Mouse (Mus musculus) CH12.LX (cell line): ENCODE results near the gene Kif21b. TPM values are rescaled to one million over a fixed set of nuclear protein-coding genes. Genes with fewer than 3 reads are reported as not detected.

Source experiments
- DNase-seq: peaks from one replicate; pipeline ENCODE4 v3.0.0-alpha.2; 2013; ENCODE audit errors: extremely low read depth
- H3K27ac ChIP-seq: 2 replicates; pipeline ENCODE4 v1.5.1; 2012; ENCODE audit warnings: low read depth, mild to moderate bottlenecking, control low read depth, moderate library complexity; ENCODE audit not compliant: insufficient read depth
- H3K27me3 ChIP-seq: replicated peaks from 2 replicates; pipeline ENCODE3; 2012; ENCODE audit warnings: inconsistent platforms
- H3K36me3 ChIP-seq, 2 experiments: replicated peaks in 1 of 2; 2 replicates each; pipeline versions ENCODE3 to v1.6.1; 2012; ENCODE audit warnings: inconsistent platforms in 1 of 2, low read length in 1 of 2, mild to moderate bottlenecking in 1 of 2, mixed read lengths in 1 of 2, moderate library complexity in 1 of 2; ENCODE audit not compliant: control insufficient read depth in 1 of 2, insufficient read depth in 1 of 2
- H3K4me1 ChIP-seq, 2 experiments: 2 replicates each; pipeline ENCODE4 v1.6.1; 2012; ENCODE audit warnings: inconsistent platforms in 1 of 2, moderate library complexity in 1 of 2; ENCODE audit not compliant: insufficient read depth in 2 of 2, control insufficient read depth in 1 of 2
- H3K4me2 ChIP-seq: 2 replicates; pipeline ENCODE4 v1.6.1; 2012; ENCODE audit warnings: low read depth, mild to moderate bottlenecking, control low read depth; ENCODE audit not compliant: poor library complexity, insufficient read depth, severe bottlenecking
- H3K4me3 ChIP-seq, 3 experiments: fragments of 150-350 bp in 1 of 3; sonication (generic) in 1 of 3; replicated peaks in 1 of 3; 2 replicates each; pipeline versions ENCODE3 to v1.5.1; 2011 to 2012; ENCODE audit warnings: low read depth in 2 of 3, low read length in 2 of 3, mild to moderate bottlenecking in 2 of 3, moderate library complexity in 2 of 3, control low read depth in 1 of 3, improper control_type of control experiment in 1 of 3, inconsistent platforms in 1 of 3, mixed read lengths in 1 of 3; ENCODE audit not compliant: poor library complexity in 1 of 3
- H3K79me2 ChIP-seq: replicated peaks from 2 replicates; pipeline ENCODE4 v1.6.1; 2012; ENCODE audit warnings: mild to moderate bottlenecking, moderate library complexity; ENCODE audit not compliant: control insufficient read depth, poor library complexity, insufficient read depth, severe bottlenecking; ENCODE audit errors: extremely low read depth
- H3K9ac ChIP-seq: 2 replicates; pipeline ENCODE4 v1.6.1; 2012; ENCODE audit warnings: low read depth, mild to moderate bottlenecking, control low read depth, moderate library complexity; ENCODE audit not compliant: insufficient read depth
- H3K9me3 ChIP-seq: replicated peaks from 2 replicates; pipeline ENCODE3; 2012; ENCODE audit warnings: low read length, inconsistent platforms, mixed read lengths
- BHLHE40 ChIP-seq: IDR thresholded peaks from 2 replicates; pipeline ENCODE4 v1.6.1; 2011; ENCODE audit warnings: mild to moderate bottlenecking, low read depth, low read length, improper control_type of control experiment
- CHD1 ChIP-seq: IDR thresholded peaks from 2 replicates; pipeline ENCODE4 v1.6.1; 2012; ENCODE audit warnings: low read depth, low read length, improper control_type of control experiment, inconsistent platforms
- ELF1 ChIP-seq: IDR thresholded peaks from 2 replicates; pipeline ENCODE4 v1.6.1; 2014; ENCODE audit warnings: low read depth, mild to moderate bottlenecking, inconsistent platforms, low read length, improper control_type of control experiment
- EP300 ChIP-seq: IDR thresholded peaks from 2 replicates; pipeline ENCODE4 v1.6.1; 2011; ENCODE audit warnings: low read length, improper control_type of control experiment
- ETS1 ChIP-seq: conservative IDR thresholded peaks from 2 replicates; pipeline ENCODE4 v1.6.1; 2012; ENCODE audit warnings: low read depth, mild to moderate bottlenecking, inconsistent platforms, low read length, improper control_type of control experiment, moderate library complexity
- HCFC1 ChIP-seq: IDR thresholded peaks from 2 replicates; pipeline ENCODE4 v1.6.1; 2012; ENCODE audit warnings: low read depth, mild to moderate bottlenecking, inconsistent platforms, low read length, improper control_type of control experiment
- IRF4 ChIP-seq: IDR thresholded peaks from 2 replicates; pipeline ENCODE4 v1.6.1; 2014; ENCODE audit warnings: low read depth, mild to moderate bottlenecking, inconsistent platforms, low read length, improper control_type of control experiment
- JUND ChIP-seq: conservative IDR thresholded peaks from 2 replicates; pipeline ENCODE4 v1.6.1; 2011; ENCODE audit warnings: low read depth, low read length, improper control_type of control experiment
- MAFK ChIP-seq: IDR thresholded peaks from 2 replicates; pipeline ENCODE4 v1.6.1; 2011; ENCODE audit warnings: low read length, improper control_type of control experiment; ENCODE audit not compliant: insufficient replicate concordance
- MAZ ChIP-seq: IDR thresholded peaks from 2 replicates; pipeline ENCODE4 v1.6.1; 2012; ENCODE audit warnings: low read depth, mild to moderate bottlenecking, inconsistent platforms, low read length, improper control_type of control experiment, moderate library complexity
- MYC ChIP-seq: IDR thresholded peaks from 2 replicates; pipeline ENCODE4 v1.6.1; 2011; ENCODE audit warnings: low read depth, mild to moderate bottlenecking, improper control_type of control experiment, low read length
- RAD21 ChIP-seq: IDR thresholded peaks from 2 replicates; pipeline ENCODE4 v1.6.1; 2011; ENCODE audit warnings: low read depth, mild to moderate bottlenecking, low read length, improper control_type of control experiment, moderate library complexity
- SIN3A ChIP-seq: IDR thresholded peaks from 2 replicates; pipeline ENCODE4 v1.6.1; 2012; ENCODE audit warnings: low read length, improper control_type of control experiment, inconsistent platforms
- TBP ChIP-seq: conservative IDR thresholded peaks from 2 replicates; pipeline ENCODE4 v1.6.1; 2011; ENCODE audit warnings: low read depth, low read length, improper control_type of control experiment
- USF1 ChIP-seq: IDR thresholded peaks from 2 replicates; pipeline ENCODE4 v1.6.1; 2014; ENCODE audit warnings: low read depth, mild to moderate bottlenecking, inconsistent platforms, low read length, improper control_type of control experiment
- USF2 ChIP-seq: conservative IDR thresholded peaks from 2 replicates; pipeline ENCODE4 v1.6.1; 2011; ENCODE audit warnings: low read depth, low read length, improper control_type of control experiment
- ZKSCAN1 ChIP-seq: IDR thresholded peaks from 2 replicates; pipeline ENCODE4 v1.6.1; 2012; ENCODE audit warnings: low read depth, inconsistent platforms, low read length, improper control_type of control experiment, borderline replicate concordance
- ZNF384 ChIP-seq: IDR thresholded peaks from 2 replicates; pipeline ENCODE4 v1.6.1; 2012; ENCODE audit warnings: low read depth, low read length, improper control_type of control experiment, inconsistent platforms
- dilution Hi-C: fragments of 300-500 bp; cut with MboI; formaldehyde crosslinking; loops from 2 replicates; pipeline ENCODE4 v1.14.3; 2020; ENCODE audit warnings: low sequenced_read_pairs; ENCODE audit not compliant: extremely low pct_unique_long_range_greater_than_20kb, extremely low pct_ligation_motif_present
- in situ Hi-C: fragments of 300-500 bp; cut with MboI; formaldehyde crosslinking; loops from 3 replicates; pipeline ENCODE4 v1.14.3; 2019; ENCODE audit warnings: low sequenced_read_pairs, low pct_ligation_motif_present, low pct_unique_long_range_greater_than_20kb, mixed read lengths
- polyA plus RNA-seq: library from polyadenylated mRNA; unstranded; fragments of >175 nt; gene quantifications from 2 replicates; pipeline ENCODE4 v1.2.1, GENCODE M21; 2012; ENCODE audit warnings: low read depth; ENCODE audit not compliant: insufficient read length
- total RNA-seq, 2 experiments: library from RNA; depleted of rRNA; stranded (reverse); fragments of 300-350 nt in 1 of 2; fragments of >200 nt in 1 of 2; gene quantifications; 2 replicates each; pipeline ENCODE4 v1.2.3; 2012 to 2014

Kif21b gene
- total and polyA plus RNA-seq, 3 experiments = 7.3 to 32.4 (median 26.2) TPM

DNA sequence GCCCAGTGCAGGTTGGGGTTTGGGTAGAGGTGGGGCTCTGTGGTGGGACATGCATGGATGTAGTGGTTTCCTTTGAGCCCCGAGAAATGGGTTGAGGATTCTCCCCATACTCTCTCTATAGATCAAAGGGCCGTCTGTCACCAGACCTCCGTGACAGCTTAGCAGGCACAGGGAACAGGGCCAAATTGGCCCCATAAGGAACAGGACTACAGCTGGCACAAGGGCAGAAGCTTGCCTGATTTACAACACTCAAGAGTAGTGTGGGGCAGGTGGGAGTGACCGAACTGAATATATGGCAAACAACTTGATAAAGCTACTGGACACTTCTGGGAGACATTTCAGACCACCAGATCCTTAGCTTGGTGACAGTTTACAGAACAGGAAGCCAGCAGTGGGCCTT, 26.4 kb upstream of the Kif21b start:
- in situ Hi-C loops = no loop called here
- H3K4me1 ChIP-seq = no peaks in the 10 kb centered on the region
- TF ChIP-seq JUND (no peak), USF1 (no peak)

DNA sequence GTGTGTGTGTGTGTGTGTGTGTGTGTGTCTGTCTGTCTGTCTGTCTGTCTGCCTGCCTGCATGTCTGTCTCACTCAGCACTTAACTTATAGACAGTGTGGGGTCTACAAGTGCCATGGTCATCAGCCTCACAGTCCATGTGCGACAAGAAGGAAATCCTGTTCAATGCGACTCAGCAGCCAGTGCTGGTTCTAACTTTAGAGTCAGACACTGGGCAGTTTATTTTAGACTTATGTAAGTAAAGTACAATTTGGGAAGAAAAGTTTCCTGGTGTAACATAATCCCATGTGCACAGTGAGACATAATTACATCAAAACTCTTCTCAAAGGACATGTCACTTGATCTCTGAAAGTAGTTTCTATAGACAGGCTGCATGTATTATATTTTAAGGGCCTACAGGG, 21.7 kb upstream of the Kif21b start:
- Histone ChIP-seq H3K4me1 (no peaks in the 10 kb centered on the region), H3K36me3 (no peaks in the 10 kb centered on the region), H3K9ac (no peak overlapping the region), H3K4me3 (no peak overlapping the region), H3K27me3 (peaks cover 36% of the 10 kb centered on the region), H3K27ac (no peak overlapping the region), H3K79me2 (no peaks in the 10 kb centered on the region), H3K9me3 (peaks cover 4% of the 10 kb centered on the region), H3K4me2 (no peak overlapping the region)
- TF ChIP-seq RAD21 (no peak), TBP (no peak), SIN3A (no peak), BHLHE40 (no peak), JUND (no peak), HCFC1 (no peak), USF1 (no peak), CHD1 (no peak), ETS1 (no peak), ZKSCAN1 (no peak), MAFK (no peak), MYC (no peak), ZNF384 (no peak), IRF4 (no peak), ELF1 (no peak), USF2 (no peak), MAZ (no peak), EP300 (no peak)
- in situ Hi-C loops (no loop called here), dilution Hi-C loops (no loop called here)
- DNase-seq = no peak

More for the DNA sequence above, 26.4 kb upstream of the Kif21b start:
- H3K9ac ChIP-seq = no peak overlapping the region
- H3K27ac ChIP-seq = no peak overlapping the region
- peaks cover 61% of the 10 kb centered on the region for H3K27me3 ChIP-seq
- no peak overlapping the region for H3K4me2 ChIP-seq
- no peaks in the 10 kb centered on the region for H3K36me3 ChIP-seq
- DNase-seq = no peak
- dilution Hi-C loops = no loop called here
- H3K9me3 ChIP-seq = peaks cover 4% of the 10 kb centered on the region
- no peak overlapping the region for H3K4me3 ChIP-seq
- no peaks in the 10 kb centered on the region for H3K79me2 ChIP-seq
